Mouse (Mus musculus) heart, postnatal 0 days (tissue): ENCODE results near the gene AF067061. TPM values are rescaled to one million over a fixed set of nuclear protein-coding genes. Genes with fewer than 3 reads are reported as not detected.

Experiments used
- ATAC-seq: fragments of 200-750 bp; cut with Nextera tagmentation; 2 replicates; pipeline ENCODE4 v1.8.0; 2017; ENCODE audit warnings: low read depth, moderate number of reproducible peaks, moderate library complexity; ENCODE audit not compliant: insufficient read depth
- DNase-seq: peaks from one replicate; pipeline ENCODE4 v3.0.0-alpha.2; 2016; ENCODE audit warnings: low spot score
- H3K27ac ChIP-seq: fragments of 300-500 bp; sonication (generic); 2 replicates; pipeline ENCODE4 v1.5.1; 2014; ENCODE audit warnings: low read depth, mild to moderate bottlenecking
- H3K27me3 ChIP-seq: fragments of 300-500 bp; sonication (generic); 2 replicates; pipeline ENCODE4 v1.6.1; 2014; ENCODE audit warnings: low read length, mixed read lengths; ENCODE audit not compliant: control insufficient read depth, insufficient read depth
- H3K36me3 ChIP-seq: fragments of 300-500 bp; sonication (generic); replicated peaks from 2 replicates; pipeline ENCODE4 v1.6.1; 2014; ENCODE audit warnings: low read length, mixed read lengths; ENCODE audit not compliant: control insufficient read depth, insufficient read depth
- H3K4me1 ChIP-seq: fragments of 300-500 bp; sonication (generic); 2 replicates; pipeline ENCODE4 v1.6.1; 2014; ENCODE audit warnings: antibody characterized with exemption; ENCODE audit not compliant: control insufficient read depth, insufficient read depth
- H3K4me2 ChIP-seq: fragments of 300-500 bp; sonication (generic); 2 replicates; pipeline ENCODE4 v1.6.1; 2014; ENCODE audit warnings: low read depth, mild to moderate bottlenecking, low read length, moderate library complexity
- H3K4me3 ChIP-seq: fragments of 300-500 bp; sonication (generic); 2 replicates; pipeline ENCODE4 v1.5.1; 2014; ENCODE audit warnings: low read depth, low read length
- H3K9ac ChIP-seq: fragments of 300-500 bp; sonication (generic); replicated peaks from 2 replicates; pipeline ENCODE4 v1.6.1; 2014; ENCODE audit warnings: low read depth, low read length, mixed read lengths
- H3K9me3 ChIP-seq: fragments of 300-500 bp; sonication (generic); replicated peaks from 2 replicates; pipeline ENCODE4 v1.6.1; 2016; ENCODE audit warnings: low read length; ENCODE audit not compliant: control insufficient read depth
- CTCF ChIP-seq: IDR thresholded peaks from 2 replicates; pipeline ENCODE4 v1.5.1; 2016; ENCODE audit warnings: antibody characterized with exemption, control low read depth, low read depth
- EP300 ChIP-seq: IDR thresholded peaks from 2 replicates; pipeline ENCODE4 v1.6.1; 2016; ENCODE audit warnings: antibody characterized with exemption, low read depth
- WGBS: fragments of 180-500 bp; shearing (Covaris S2); extraction: QIAGEN DNeasy Blood & Tissue Kit; methylation state at CpG from one replicate; pipeline ENCODE4 v1.1.7; 2014; 5-methylcytosine and 5-hydroxymethylcytosine counted together
- polyA plus RNA-seq: library from polyadenylated mRNA; unstranded; fragments of >200 nt; fragmentation: Nextera tagmentation; extraction: Ambion mirVana; gene quantifications from 2 replicates; pipeline ENCODE4 v1.2.1, GENCODE M21; 2015
- total RNA-seq: library from RNA; depleted of rRNA; stranded (reverse); fragments of >200 nt; gene quantifications from 2 replicates; pipeline ENCODE4 v1.2.3, GENCODE M21; 2014; ENCODE audit warnings: low replicate concordance; rRNA removed

Gene AF067061
- total and polyA plus RNA-seq, 2 experiments from 2014 or later, result not detected

DNA sequence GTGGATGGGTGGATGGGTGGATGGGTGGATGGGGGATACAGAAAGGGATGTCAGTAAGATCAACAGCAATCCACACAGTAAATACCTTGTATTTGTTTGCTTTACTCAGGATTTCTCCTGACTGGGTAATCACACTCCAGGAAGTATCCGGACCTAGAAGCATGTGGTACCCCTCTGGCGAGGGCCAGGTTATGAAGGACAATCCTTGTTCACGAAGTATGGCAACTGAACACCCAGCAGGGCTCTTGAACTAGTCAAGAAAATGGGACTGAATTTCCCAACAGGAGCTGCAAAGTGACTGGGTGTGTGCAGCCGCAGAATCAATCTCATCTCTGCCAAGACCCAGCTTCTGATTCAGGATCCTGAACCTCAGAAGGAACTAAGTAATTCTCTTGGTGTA lies 37.9 kb downstream of the AF067061 start:
- ATAC-seq (no peak), DNase-seq (no peak)
- TF ChIP-seq EP300, result no peak
- no peak for TF ChIP-seq CTCF
- no peaks in the 10 kb centered on the region for H3K36me3 ChIP-seq
- H3K4me2 ChIP-seq, result no peak overlapping the region
- no peaks in the 10 kb centered on the region for H3K9me3 ChIP-seq
- H3K4me3 ChIP-seq, result no peak overlapping the region
- no peak overlapping the region for H3K9ac ChIP-seq
- no peak overlapping the region for H3K27ac ChIP-seq
- H3K27me3 ChIP-seq, result no peaks in the 10 kb centered on the region
- WGBS, result 64% methylated on average over 4 of the region's 4 CpGs
- no peaks in the 10 kb centered on the region for H3K4me1 ChIP-seq

GRCm38 (mm10) chr13:120310749-120311148 lies 47.8 kb downstream of the AF067061 start:
- Histone ChIP-seq H3K4me2 (no peak overlapping the region), H3K4me1 (no peaks in the 10 kb centered on the region), H3K27me3 (no peaks in the 10 kb centered on the region), H3K4me3 (no peak overlapping the region), H3K9ac (no peak overlapping the region), H3K9me3 (no peaks in the 10 kb centered on the region), H3K27ac (no peak overlapping the region), H3K36me3 (no peaks in the 10 kb centered on the region)
- TF ChIP-seq EP300 (no peak), CTCF (no peak)
- DNase-seq (no peak), ATAC-seq (no peak)
- 64% methylated on average over 4 of the region's 4 CpGs for WGBS

DNA sequence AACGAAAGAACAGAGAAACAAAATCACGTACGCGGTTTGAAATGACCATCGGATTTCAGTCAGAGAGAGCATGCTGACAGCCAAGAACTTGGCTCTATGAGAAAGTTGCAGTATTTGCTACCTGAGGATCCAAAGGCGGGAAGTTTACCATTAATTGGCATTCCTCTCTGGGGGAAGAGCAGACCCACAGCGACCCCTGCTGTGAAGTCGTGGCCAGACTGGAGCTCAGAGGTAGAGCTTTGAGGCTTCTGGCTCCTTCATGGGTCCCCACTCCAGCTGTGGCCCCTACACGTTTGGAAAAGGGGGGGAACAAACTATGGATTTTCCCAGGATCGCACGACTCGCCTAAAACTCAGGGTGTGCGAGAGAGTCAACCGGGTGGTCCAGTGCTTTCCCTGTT lies 50.7 kb downstream of the AF067061 start:
- peak overlapping the region; percentile 17; the same call in 1 of the 2 replicates for H3K4me2 ChIP-seq
- no peaks in the 10 kb centered on the region for H3K36me3 ChIP-seq
- no peaks in the 10 kb centered on the region for H3K9me3 ChIP-seq
- no peak overlapping the region for H3K4me3 ChIP-seq
- no peak for TF ChIP-seq EP300
- peak; percentile 14; the same call in 1 of the 2 replicates for TF ChIP-seq CTCF
- 28% methylated on average over 14 of the region's 14 CpGs for WGBS
- H3K9ac ChIP-seq, result no peak overlapping the region
- no peaks in the 10 kb centered on the region for H3K27me3 ChIP-seq
- H3K4me1 ChIP-seq, result no peaks in the 10 kb centered on the region
- ATAC-seq (no peak), DNase-seq (no peak)
- no peak overlapping the region for H3K27ac ChIP-seq

Other genes starting within 250 kb of the AF067061 start
- not detected in 2 replicates for gene Gm36079, start 236.1 kb upstream of the AF067061 start, total RNA-seq
- gene Gm36079, start 236.1 kb upstream of the AF067061 start, polyA plus RNA-seq, result not detected in 2 replicates
- 0.46 TPM in 1 of 2 replicates, not detected in the other for gene Gm21188, start 210.9 kb upstream of the AF067061 start, total RNA-seq
- 0.08 and 0.15 TPM in 2 replicates for gene Gm21188, start 210.9 kb upstream of the AF067061 start, polyA plus RNA-seq
- gene Gm20767, start 122.9 kb upstream of the AF067061 start, total RNA-seq, result not detected in 2 replicates
- not detected in 2 replicates for gene Gm20767, start 122.9 kb upstream of the AF067061 start, polyA plus RNA-seq
- not detected in 2 replicates for gene Gm21818, start 90.7 kb upstream of the AF067061 start, total RNA-seq
- gene Gm21818, start 90.7 kb upstream of the AF067061 start, polyA plus RNA-seq, result not detected in 2 replicates
- not detected in 2 replicates for gene Gm21762, start 47.2 kb upstream of the AF067061 start, total RNA-seq
- not detected in 2 replicates for gene Gm21762, start 47.2 kb upstream of the AF067061 start, polyA plus RNA-seq
- gene Gm21731, start 24.0 kb upstream of the AF067061 start, total RNA-seq, result not detected in 2 replicates
- gene Gm21731, start 24.0 kb upstream of the AF067061 start, polyA plus RNA-seq, result not detected in 2 replicates
- not detected in 2 replicates for gene BC147527, start 37.3 kb downstream of the AF067061 start, total RNA-seq
- gene BC147527, start 37.3 kb downstream of the AF067061 start, polyA plus RNA-seq, result 0.36 TPM in 1 of 2 replicates, not detected in the other
- gene Tcstv3, start 53.8 kb downstream of the AF067061 start, total RNA-seq, result not detected in 2 replicates
- not detected in 2 replicates for gene Tcstv3, start 53.8 kb downstream of the AF067061 start, polyA plus RNA-seq